Mouse (Mus musculus) megakaryocyte progenitor cell, adult 5-6 weeks (primary cell): ENCODE results near the gene Polr2a. TPM values are rescaled to one million over a fixed set of nuclear protein-coding genes. Genes with fewer than 3 reads are reported as not detected.
A peak's percentile ranks its signal among the peaks of the same experiment; 100 is the strongest.

ENCODE experiments used
- ATAC-seq: replicated peaks from 2 replicates; pipeline ENCODE4 v1.8.0; 2016; ENCODE audit warnings: mild to moderate bottlenecking, moderate TSS enrichment, inconsistent platforms; ENCODE audit not compliant: poor library complexity
- total RNA-seq, 2 experiments: library from RNA; stranded (forward) in 1 of 2; stranded (reverse) in 1 of 2; fragments of 157-497, 149-512 nt in 1 of 2; fragments of 200-1000 nt in 1 of 2; gene quantifications; 2 replicates each; pipeline versions ENCODE4 v1.2.3 to v1.2.4; 2015 to 2017

Polr2a gene
- total RNA-seq, 2 experiments from 2014 or later, result 21.0 to 140 TPM

DNA sequence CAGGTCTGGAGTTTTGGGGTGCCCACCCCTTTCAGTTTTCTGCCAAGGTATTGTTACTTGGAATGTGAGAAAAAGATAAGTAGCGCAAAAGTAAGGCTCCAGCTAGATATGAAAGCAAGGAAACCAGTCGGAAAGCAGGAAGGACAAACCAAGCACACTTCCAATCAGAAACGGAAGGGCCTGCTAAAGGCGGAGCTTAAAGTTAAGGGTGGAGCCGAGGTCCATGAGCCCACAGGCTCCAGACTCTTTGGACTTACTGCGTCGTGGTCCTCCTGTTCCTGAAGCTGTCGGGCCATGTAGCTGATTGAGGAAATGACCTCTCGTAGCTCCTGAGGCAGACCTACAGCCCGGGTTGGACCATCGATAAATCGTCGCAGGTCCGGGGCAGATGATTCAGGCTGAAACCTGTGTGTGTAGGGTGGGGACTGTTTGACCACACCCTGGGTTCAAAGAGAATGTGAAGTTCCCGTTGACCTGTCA is 26.4 kb upstream of the Polr2a start:
- peak; percentile 96 for ATAC-seq

DNA sequence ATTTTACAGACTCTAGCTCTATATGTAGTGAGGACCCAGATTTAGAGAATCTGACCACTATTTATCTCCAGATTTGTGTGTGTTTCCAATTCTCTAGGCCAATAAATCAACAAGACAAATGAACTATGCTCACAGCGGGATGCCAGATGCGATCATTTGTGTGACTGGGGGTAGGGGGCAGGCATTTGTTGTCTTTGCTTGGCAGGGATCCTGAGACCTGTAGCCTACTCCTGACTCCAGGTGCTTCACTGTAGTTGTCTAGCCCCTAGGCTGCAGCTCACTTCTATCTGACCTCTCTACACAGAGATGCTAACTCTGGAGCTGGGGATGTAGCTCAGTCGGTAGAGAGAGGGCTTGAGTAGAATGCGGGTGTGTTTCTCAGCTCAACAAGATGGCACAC is 23.4 kb upstream of the Polr2a start:
- ATAC-seq, result no peak

DNA sequence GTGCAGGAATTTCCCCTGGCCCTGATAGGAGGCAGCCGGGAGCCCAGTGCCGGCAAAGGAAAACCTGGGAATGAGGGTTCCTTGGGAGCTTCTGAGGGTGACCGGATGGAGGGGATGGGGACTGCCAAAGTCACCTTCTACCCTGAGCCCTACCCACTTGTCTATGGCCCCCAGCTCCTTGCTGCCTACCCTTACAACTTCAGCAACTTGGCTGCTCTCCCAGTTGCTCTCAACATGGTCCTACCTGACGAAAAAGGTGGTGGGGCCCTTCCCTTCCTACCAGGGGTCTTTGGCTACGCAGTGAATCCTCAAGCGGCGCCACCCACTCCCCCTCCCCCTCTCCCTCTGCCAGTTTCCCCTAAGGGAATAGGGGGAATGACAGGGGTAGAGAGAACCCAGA is 20.5 kb upstream of the Polr2a start:
- no peak for ATAC-seq

DNA sequence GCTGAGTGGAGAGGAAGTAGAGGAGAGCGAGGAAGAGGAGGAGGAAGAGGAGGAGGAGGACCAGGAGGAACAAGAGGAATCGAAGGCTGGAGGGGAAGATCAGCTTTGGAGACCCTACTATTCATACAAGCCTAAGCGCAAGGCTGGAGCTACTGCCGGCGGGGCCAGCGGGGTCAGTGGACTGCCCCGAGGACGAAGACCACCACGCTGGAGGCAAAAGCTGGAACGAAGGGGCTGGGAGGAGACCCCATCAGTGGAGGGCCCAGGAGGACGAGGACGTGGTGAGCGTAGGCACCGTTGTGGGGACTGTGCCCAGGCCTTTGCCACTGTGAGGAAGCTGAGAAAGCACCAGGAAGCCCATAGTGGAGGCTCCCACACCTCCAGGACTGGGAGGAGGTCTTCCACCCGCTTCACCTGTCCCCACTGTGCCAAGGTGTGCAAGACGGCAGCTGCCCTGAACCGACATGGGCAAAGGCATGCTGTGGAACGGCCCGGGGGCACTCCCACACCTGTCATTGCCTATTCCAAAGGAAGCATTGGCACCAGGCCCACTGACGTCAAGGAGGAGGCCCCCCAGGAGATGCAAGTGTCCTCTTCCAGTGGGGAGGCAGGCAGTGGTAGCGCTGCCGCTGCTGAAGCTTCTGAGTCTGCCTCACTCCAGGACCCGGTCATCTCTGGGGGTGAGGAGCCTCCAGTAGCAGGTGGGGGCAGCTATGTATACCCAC is 20.0 kb upstream of the Polr2a start:
- no peak for ATAC-seq

DNA sequence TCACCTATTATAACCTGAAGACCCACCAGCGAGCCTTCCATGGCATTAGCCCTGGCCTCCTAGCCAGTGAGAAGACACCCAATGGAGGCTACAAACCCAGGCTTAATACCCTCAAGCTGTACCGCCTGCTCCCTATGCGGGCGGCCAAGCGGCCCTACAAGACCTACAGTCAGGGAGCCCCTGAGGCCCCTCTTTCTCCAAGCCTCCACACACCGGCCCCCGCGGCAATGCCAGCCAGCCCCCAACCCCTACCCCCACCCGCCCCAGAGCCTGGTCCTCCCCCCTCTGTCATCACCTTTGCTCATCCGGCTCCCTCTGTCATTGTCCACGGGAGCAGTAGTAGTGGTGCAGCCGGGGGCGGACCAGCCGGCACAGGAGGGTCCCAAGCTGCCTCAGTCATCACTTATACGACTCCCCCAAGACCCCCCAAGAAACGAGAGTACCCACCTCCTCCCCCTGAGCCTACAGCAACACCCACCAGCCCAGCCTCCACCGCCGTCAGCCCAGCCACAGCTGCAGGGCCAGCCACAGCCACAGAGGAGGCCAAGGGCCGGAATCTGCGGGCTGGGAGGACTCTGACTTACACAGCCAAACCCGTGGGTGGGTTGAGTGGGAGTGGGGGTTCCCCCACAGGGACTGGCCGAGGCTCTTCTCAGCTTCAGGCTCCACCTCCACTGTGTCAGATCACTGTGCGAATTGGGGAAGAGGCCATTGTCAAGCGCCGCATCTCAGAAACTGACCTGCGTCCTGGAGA is 19.2 kb upstream of the Polr2a start:
- no peak; the same call in 1 of the 2 replicates for ATAC-seq

DNA sequence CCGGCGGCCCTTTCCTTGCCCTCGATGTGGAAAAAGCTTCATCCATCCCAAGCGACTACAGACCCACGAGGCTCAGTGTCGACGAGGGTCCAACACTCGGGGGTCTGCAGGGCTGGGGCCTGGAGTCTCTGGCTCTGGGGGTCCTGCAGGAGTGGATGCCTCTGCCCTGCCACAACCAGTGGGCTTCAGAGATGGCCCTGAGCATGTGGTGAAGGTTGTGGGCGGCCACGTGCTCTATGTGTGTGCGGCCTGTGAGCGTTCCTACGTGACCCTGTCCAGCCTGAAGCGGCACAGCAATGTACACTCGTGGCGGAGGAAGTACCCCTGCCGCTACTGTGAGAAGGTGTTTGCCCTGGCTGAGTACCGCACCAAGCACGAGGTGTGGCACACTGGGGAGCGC is 18.1 kb upstream of the Polr2a start:
- ATAC-seq, result no peak

DNA sequence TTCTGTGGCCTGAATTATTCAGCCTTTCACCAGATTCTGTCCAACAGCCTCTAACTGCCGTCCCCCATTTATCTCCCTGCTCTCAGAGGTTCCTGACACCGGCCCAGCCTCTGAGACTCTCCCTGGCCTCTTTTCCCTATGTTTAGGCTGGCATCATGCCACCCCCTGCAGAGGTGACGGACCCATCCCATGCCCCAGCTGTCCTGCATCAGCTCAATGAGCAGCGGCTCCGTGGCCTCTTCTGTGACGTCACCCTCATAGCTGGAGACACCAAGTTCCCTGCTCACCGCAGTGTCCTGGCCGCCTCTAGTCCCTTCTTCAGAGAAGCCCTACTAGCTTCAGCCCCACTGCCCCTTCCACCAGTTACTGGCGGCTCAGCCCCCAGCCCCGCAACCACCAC is 17.3 kb upstream of the Polr2a start:
- ATAC-seq, result no peak

DNA sequence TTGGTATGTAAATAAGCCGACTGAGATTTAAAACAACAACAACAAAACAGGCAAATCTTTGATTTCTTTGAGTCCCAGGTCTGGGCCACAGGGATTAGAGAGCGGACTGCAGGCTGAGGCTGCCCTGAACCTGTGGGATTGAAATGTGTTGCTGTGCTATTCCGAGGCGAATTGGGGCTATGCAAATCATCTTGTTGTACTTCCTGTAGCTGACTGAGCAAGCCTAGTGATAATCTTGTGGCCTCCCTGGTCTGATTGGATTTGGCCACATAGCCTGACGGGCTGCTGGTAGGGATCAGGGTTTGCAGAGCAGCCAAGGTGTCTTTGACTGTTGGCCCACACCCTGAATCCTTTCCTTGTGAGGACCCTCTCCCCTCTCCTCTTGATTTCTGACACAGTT is 16.5 kb upstream of the Polr2a start:
- no peak for ATAC-seq

DNA sequence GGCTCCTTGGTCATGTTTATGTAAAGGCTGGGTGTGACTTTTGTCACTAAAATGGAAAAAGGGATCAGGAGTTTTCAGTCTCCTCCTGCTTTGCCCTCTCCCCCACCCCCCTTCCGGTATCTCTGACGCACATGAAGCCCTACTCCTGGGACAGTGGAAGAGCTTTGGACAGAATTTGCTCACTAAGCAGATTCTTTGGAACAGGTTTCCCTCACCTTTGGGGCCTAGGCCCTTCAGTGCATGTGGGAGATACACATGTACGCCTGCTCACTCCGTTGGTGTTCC is 9.1 kb upstream of the Polr2a start:
- no peak for ATAC-seq

DNA sequence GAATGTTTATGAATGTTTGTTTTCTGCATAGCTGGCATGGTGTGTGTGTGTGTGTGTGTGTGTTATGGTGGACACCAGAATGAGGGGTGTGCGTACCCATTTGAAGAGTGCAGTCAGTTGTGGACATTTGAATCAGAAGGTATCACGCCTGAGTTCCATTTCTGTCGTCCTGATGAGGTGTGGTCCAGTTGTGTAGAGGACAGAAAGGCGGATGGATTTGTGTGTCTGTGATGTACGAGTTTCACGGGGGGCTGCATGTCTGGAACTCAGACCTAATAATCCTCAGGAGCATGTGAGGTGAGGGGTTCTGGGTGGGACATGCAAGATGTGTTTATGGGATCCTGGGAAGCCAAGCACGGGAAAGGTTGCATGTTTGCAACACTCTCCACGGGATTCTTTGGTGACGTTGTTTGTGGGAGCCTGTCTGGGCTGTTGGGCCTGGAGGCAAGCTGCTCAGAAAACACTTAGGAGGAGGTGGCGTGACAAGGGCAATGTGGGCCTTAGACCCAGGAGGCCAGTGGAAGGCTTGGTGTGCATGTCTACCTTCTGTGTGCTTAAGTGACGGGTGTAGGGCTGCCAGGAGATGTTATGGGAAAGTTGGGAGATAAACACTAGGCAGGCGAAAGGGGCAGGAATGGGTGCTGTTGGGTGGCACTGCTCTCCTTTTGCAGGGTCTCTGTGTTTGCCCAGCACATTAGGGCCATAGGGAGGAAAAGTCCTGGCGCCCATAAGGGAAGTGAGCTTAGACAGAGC is 8.6 kb upstream of the Polr2a start:
- ATAC-seq, result no peak

DNA sequence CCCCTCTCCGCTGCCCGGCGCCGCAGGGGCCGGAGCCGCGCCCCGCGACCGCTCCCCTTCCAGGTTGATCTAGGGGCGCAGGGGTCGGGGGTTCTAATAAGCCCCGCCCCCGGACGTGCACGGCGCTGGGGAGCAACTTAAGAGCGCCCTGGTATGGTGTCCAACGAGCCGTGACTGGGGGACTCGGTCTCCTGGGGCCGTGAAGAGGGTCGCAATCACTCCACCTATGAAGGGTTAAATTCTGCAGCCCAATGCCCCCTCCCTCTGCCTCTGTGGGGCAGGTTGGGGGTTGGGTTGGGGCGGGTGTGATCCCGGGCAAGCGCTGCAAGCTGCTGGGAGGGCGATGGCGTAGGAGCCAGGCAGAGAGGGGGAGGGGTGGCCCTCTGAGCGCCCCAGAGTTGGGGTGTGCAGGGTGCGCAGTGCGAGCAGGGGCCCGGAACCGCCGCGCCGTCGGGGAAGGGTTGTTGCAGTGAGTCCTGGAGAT is 7.7 kb upstream of the Polr2a start:
- ATAC-seq, result peak; percentile 87

DNA sequence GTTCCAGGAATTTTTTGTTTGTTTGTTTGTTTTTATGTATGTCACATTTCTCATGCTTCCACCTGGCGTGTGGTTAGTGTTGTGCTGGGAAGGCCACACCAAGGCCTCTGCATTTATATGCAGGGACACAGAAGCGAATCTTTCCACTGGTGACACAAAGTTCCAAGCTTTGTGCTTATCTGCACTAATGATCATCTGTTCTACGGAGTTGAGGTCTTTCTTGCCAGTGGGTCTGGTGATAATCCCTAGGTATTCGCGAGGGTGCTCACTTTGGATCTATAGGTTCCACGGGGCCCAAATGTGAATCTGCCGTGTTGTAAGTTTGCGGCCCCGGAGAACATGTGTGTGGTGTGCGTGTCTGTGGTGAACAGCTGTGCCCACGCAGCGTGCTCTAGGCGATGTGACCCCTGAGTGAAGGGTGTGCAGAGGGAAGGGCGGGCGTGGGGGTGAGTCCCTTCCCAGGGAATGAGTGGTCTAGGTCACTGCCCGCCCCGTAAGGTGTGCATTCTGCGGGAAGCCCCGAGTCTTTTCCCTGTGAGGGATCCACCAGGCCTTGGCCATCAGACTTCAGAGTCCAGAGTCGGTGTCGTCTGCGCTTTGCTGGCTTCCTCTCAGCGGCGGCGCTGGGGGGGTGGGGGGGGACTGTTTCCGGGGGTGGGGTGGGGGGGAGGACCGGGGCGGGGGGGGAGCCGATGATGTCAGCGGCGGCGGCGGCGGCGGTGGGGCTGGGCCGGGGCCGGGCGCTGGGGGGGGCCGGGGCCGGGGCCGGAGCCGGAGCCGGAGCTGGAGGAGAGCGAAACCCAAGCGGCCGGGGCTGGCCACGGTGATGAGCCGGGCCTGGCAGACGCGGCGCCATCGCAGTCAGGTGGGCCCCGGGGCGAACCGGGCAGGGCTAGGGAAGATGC is 7.0 kb upstream of the Polr2a start, which contains the start of gene Zbtb4:
Gene Zbtb4, plus strand, starts transcription at position 692 of the 905 bp plus-strand sequence.
- ATAC-seq, result 0 out of 2 replicates have a peak, but pooled peaks have one; percentile 9

DNA sequence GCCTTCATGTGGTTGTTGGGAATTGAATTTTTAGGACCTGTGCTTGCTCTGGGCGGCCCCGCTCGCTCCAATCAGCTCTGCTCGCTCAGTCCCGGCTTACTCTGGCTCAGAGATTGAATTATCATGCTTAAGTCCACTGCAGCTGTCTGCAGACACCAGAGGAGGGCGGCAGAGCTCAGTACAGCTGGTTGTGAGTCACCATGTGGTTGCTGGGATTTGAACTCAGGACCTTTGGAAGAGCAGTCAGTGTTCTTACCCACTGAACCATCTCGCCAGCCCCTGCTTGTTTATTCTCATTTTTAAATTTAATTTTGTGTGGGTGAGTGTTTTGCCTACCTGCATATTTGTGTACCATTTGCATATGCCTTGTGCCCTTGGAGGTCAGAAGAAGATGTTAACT is 5.1 kb upstream of the Polr2a start:
- ATAC-seq, result no peak

DNA sequence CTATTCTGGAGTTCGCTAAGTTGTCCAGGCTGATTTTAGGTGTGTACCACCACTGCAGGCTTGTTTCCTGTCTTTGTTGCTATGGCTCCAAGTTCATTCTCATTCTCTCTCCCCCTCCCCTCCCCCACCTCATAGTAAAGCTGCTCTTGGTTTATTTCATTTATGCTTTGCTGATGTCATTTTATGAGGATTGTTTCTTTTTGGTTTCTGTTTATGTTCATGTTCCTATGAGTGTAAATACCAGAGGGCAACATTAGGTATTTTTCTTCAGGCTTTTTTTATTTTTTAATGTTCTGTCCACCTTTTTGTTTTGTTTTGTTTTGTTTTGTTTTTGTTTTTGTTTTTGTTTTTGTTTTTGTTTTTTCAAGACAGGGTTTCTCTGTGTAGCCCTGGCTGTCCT is 3.4 kb upstream of the Polr2a start, which contains the start of gene Slc35g3:
Gene Slc35g3, minus strand, starts transcription at position 101 of the 400 bp plus-strand sequence.
- no peak for ATAC-seq

DNA sequence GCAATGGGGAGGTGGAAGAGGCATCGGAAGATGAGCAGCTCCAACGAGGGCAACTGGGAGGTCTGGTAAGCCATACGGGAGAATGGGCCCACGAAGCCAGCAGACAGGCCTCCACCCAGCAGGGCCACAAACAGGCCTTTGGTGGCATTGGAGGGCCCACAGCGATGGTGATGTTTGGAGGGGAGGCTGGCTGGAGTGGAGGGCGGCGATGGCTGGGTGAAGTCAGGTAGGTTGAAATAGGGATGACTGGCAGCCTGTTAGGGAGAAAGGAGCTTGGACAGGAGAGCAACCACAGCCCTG is 2.4 kb upstream of the Polr2a start:
- no peak for ATAC-seq

DNA sequence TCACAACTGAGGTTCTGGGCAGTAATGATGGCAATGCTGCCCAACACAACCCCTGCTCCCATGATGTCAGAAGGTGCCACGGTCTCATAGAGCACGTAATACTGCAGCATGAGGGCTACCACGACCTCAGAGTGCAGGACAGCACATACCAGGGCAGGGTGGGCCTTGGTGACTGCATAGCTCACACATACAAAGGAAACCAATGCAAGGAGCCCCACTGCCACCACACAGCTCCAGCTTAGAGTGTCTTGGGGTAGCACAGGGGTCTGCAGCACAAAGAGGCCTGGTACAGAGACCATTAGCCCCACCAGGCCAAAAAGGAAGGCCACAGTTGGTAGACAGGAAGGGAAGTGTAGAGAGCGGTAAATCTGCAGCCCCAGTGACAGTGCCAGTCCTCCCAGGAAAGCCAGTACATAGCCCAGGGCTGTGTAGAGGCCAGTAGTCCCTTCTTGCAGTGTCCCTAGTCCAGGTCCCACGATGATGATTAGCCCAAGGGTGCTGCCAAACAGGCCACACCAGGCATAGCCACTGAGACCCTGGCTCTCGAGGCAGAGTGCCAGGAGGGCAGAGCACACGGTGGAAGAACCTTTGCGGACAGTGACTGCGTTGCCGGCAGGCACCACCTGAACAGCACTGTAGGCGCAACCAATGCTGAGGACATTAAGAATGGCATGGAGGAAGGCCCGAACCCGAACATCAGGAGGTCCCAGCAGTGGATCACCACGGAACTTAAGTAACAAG is 1.9 kb upstream of the Polr2a start:
- ATAC-seq, result no peak

DNA sequence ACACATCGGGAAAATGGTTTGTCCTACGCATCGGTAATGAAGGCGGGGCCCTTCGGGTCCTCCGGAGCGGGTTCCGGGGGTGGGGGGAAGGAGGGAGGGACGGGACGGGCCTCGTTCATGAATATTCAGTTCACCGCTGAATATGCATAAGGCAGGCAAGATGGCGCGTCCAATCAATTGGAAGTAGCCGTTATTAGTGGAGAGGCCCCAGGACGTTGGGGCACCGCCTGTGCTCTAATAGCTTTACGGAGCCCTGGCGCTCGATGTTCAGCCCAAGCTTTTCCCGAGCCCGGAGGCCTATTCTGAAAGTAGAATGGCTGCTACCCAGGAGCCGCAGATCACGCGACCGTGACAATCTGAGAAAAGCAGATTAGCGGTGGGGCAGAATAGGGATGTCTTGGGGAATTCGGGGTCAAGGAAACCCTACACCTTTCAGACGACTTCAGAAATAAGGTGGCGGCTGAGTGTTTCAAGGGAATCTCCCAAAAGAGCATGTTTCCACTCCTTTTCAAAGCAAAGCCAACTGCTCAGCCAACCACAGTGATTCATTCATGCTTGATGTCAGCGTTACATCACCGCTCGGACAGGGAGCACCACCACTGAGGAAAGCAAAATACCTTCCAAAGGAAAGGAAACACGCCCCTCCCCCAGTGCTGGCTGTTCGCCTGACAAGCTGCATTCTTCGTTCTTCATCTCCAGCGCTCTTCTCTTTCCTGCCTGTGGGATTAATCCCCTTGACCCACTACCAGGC is 709 bp upstream of the Polr2a start:
- peak; percentile 57 for ATAC-seq

DNA sequence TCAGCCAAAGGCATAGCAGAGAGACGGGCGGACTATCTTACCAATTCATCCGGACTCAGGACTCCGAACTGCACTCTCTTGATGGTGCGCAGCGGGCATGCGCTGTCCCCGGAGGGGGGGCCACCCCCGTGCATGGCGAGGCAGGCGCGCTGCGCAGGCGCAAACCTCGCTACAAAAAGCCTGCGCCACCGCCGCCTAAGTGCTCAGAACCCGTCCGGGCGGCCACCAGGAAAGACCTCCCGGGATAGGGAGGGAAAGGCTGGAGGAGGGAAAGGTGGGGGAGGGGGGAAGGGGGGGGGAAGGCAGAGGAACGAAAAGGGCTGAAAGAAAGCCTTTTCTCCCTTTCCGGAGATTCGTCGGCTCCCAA is 364 bp downstream of the Polr2a start:
- peak; percentile 57 for ATAC-seq
